Mouse (Mus musculus) lung, postnatal 14 days (tissue): Measurements from ENCODE around the gene Nf1.

Source experiments
- DNase-seq: peaks from one replicate; pipeline ENCODE4 v3.0.0; 2021

Nf1 gene

DNA sequence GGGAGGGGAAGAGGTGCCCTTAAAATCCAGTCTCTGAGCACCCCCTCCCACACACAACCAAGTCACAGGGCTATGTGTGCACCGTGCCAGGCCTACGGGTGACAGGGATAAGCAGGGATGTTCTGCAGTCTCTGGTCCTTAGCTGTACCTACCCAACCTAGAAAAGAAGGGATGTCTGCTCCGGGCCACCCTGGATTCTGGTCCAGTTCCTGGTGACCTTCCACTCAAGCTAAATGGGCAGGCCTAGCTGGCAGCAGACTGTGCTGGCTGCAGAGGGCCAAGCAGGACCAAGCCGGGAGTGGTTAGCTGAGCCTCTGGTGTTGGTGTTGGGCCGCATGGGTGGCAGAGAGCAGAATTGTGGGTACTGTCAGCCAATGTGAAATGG, 252.1 kb downstream of the Nf1 start:
- no peak for DNase-seq

- no peak for DNase-seq
Measured at GRCm38 (mm10) chr11:79593495-79593894, 254.0 kb downstream of the Nf1 start.

- DNase-seq, result no peak
Measured at GRCm38 (mm10) chr11:79610454-79610853, 271.0 kb downstream of the Nf1 start.

DNA sequence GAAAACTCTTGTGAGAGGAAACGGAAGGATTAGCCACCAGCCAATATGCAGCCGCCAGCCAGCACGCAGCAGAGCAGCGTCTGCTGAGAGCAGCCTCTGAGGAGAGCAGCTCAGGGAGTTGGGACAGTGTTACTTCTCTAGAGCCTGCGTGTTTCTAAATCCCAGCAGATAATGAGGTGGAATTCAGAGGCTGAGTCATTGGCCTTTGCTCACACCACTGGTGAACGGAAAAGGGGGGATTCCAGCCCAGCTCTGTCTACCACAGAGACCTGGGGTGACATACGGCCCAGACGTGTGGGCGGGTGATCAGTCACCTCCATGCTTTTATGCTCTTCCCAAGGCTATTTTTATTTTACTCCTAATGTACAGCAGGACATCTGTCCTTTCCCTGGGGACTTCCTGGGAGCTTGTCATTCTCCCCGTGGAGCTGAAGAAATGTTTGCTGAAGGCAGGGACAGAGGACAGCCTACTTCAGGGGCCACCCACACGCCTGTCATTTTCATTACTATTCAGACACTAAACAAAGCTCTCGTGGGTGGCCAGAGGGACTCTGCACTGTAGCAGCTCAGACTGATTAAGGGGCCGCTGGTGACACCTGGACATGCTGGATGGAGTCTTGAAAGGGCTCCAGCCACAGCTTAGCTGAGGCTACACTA, 271.6 kb downstream of the Nf1 start:
- DNase-seq, result no peak

DNA sequence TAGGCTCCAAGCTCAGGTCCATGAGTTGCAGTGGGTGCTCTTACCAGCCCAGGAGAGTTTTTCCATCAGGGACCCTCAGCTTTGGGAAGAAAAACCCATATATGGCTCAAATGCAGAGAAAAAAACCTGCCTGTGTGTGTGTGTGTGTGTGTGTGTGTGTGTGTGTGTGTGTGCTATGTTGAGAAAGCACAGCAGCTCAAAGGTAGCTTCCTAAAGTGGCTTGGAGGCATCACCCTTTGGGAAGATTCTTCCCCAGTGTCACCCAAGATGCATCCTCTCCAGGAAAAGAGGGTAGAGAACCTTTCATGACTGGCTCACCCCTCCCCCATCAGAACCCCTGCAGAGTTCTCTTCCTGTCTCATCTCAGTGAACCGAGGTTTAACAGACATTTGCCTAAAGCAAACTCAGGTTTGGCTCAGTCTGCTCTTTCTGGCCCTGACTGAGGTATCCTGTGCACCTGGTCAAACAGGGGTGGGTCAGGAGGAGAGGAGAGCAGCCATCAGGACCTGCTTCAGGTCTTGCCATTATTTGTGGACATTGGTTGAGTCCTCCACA, 272.6 kb downstream of the Nf1 start:
- no peak for DNase-seq

DNA sequence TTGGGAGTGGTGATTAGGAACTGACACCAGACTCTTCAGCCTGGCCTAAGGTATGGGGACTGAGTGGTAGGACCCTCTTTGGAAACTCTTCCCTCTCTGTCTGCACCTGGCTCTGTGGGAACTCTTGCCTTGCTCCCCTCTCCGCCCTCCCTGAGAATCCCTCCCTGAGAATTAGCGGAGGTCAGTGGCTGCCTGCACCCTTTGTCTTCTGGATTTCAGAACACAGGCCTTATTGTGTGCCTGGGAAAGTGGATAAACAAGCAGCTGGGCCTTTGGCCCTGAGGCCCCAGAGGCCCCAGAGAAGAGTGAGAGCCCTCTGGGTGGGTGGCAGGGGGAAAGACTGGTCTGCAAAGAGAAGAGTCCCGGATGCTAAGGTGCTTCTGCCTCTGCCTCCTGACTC, 273.6 kb downstream of the Nf1 start:
- no peak for DNase-seq

GRCm38 (mm10) chr11:79613711-79614110, 274.2 kb downstream of the Nf1 start:
- no peak for DNase-seq

GRCm38 (mm10) chr11:79614880-79615279, 275.4 kb downstream of the Nf1 start:
- no peak for DNase-seq

GRCm38 (mm10) chr11:79615871-79616270, 276.4 kb downstream of the Nf1 start:
- DNase-seq, result no peak

DNA sequence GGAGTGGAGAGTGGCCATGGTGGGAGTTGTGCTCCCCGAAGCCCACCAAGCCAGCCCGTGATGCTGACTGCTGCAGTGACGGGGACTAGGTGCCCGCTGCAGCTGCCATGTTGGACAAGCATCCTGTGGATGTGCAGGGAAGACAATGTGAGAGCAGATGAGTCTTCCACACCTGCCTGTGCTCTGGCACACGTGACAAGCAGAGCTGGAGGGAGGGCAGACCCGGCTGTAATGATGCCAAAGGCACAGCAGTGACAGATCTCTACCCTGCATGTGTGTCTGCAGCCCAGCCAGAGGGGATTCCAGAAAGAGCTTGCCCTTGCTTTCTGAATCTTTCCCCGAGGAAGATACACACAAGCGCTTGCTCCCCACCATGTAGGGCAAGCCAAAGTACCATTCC, 278.5 kb downstream of the Nf1 start:
- DNase-seq, result no peak

- DNase-seq, result no peak
Measured at GRCm38 (mm10) chr11:79623029-79623428, 283.5 kb downstream of the Nf1 start.

- peak; percentile 76 for DNase-seq
Measured at GRCm38 (mm10) chr11:79624801-79625302, 285.4 kb downstream of the Nf1 start.

- DNase-seq, result no peak
Measured at GRCm38 (mm10) chr11:79628716-79629115, 289.2 kb downstream of the Nf1 start.

DNA sequence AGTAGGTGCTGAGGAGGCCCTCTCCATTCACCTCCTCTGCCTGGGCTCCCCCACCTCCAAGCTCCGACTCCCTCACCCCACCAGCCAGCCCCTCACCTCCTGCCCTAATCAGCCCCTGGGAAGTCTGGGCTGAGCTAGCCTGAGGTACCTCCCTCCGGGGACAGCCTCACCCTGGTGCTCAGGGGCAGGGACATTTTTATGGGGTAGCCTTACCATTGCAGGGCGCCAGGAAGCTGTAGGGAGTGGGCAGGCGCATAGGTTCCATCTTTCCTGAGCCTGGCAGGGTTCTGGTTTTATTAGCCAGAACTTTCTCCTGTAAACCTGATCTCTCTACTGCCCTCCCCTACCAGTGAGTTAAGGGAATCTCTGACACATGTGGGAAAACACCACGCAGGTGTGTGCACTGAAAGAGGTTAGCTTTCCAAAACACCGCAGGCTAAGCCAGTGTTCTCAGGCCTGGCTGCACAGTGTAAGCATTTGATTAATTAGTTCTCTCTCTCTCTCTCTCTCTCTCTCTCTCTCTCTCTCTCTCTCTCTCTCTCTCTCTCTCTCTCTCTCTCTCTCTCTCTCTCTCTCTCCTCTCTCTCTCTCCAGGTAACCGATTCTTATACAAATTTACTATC, 290.4 kb downstream of the Nf1 start:
- DNase-seq, result no peak

GRCm38 (mm10) chr11:79630521-79630920, 291.0 kb downstream of the Nf1 start:
- no peak for DNase-seq
